Mouse (Mus musculus) mature B cell (primary cell): ENCODE data around the gene Gm10309.

Experiments used
- in situ Hi-C: fragments of 300-500 bp; cut with MboI; formaldehyde crosslinking; loops from 2 replicates; pipeline ENCODE4 v1.14.3; 2019

Gene Gm10309

GRCm38 (mm10) chr17:86505183-86505631 is at the start of gene Gm10309:
TSS of gene Gm10309 (minus strand) at chr17:86505232.
- in situ Hi-C loops, result no loop called here

- in situ Hi-C loops, result no loop called here
Observed at GRCm38 (mm10) chr17:86551995-86552394, 47.0 kb upstream of the Gm10309 start.

GRCm38 (mm10) chr17:86551561-86551960 is 46.5 kb upstream of the Gm10309 start:
- in situ Hi-C loops, result no loop called here

GRCm38 (mm10) chr17:86549128-86549527 is 44.1 kb upstream of the Gm10309 start:
- in situ Hi-C loops, result no loop called here

GRCm38 (mm10) chr17:86546529-86546928 is 41.5 kb upstream of the Gm10309 start:
- in situ Hi-C loops, result no loop called here

- in situ Hi-C loops, result no loop called here
Observed at GRCm38 (mm10) chr17:86539881-86540430, 34.9 kb upstream of the Gm10309 start.

GRCm38 (mm10) chr17:86535827-86536656 is 31.0 kb upstream of the Gm10309 start:
- in situ Hi-C loops, result no loop called here

GRCm38 (mm10) chr17:86535096-86535495 is 30.1 kb upstream of the Gm10309 start:
- in situ Hi-C loops, result no loop called here

GRCm38 (mm10) chr17:86533549-86533851 is 28.5 kb upstream of the Gm10309 start:
- in situ Hi-C loops, result no loop called here

- in situ Hi-C loops, result no loop called here
Observed at GRCm38 (mm10) chr17:86532783-86533548, 27.9 kb upstream of the Gm10309 start.

- in situ Hi-C loops, result no loop called here
Observed at GRCm38 (mm10) chr17:86531231-86531630, 26.2 kb upstream of the Gm10309 start.

- in situ Hi-C loops, result no loop called here
Observed at GRCm38 (mm10) chr17:86529411-86529810, 24.4 kb upstream of the Gm10309 start.

GRCm38 (mm10) chr17:86529003-86529402 is 24.0 kb upstream of the Gm10309 start:
- in situ Hi-C loops, result no loop called here

GRCm38 (mm10) chr17:86527298-86527697 is 22.3 kb upstream of the Gm10309 start:
- in situ Hi-C loops, result no loop called here

GRCm38 (mm10) chr17:86526016-86526415 is 21.0 kb upstream of the Gm10309 start:
- in situ Hi-C loops, result no loop called here

- in situ Hi-C loops, result no loop called here
Observed at GRCm38 (mm10) chr17:86525075-86525474, 20.0 kb upstream of the Gm10309 start.

- in situ Hi-C loops, result no loop called here
Observed at GRCm38 (mm10) chr17:86523843-86524242, 18.8 kb upstream of the Gm10309 start.

GRCm38 (mm10) chr17:86523374-86523773 is 18.3 kb upstream of the Gm10309 start:
- in situ Hi-C loops, result no loop called here

GRCm38 (mm10) chr17:86522649-86523048 is 17.6 kb upstream of the Gm10309 start:
- in situ Hi-C loops, result no loop called here

- in situ Hi-C loops, result no loop called here
Observed at GRCm38 (mm10) chr17:86521252-86521651, 16.2 kb upstream of the Gm10309 start.

- in situ Hi-C loops, result no loop called here
Observed at GRCm38 (mm10) chr17:86518604-86519003, 13.6 kb upstream of the Gm10309 start.

GRCm38 (mm10) chr17:86516630-86517029 is 11.6 kb upstream of the Gm10309 start:
- in situ Hi-C loops, result no loop called here
